Comparison of ENCODE assay signal across 8 mouse cellular contexts in genomic region chr8:83331899-83332697, GRCm38 (mm10). TPM values are rescaled to one million over a fixed set of nuclear protein-coding genes. Genes with fewer than 3 reads are reported as not detected.
DNase-seq lines count a peak whose midpoint lies in the region; ATAC-seq and TF ChIP-seq lines count a peak whose summit lies in the region.

Gene Elmod2, minus strand, starts transcription at chr8:83332486.

- H3K27me3 ChIP-seq in hindbrain, embryonic 10.5 days (ENCODE audit: insufficient read depth, poor library complexity, severe bottlenecking), result peaks cover 10% of the 10 kb centered on the region
- no peaks in the 10 kb centered on the region for H3K27me3 ChIP-seq in lung, postnatal 0 days (replicated peaks; ENCODE audit: insufficient read depth, low read length)

- peak; percentile 98 for DNase-seq in MN1 (ENCODE audit: low spot score)
- peak; percentile 95 for DNase-seq in cerebellum, adult 9-10 months
- peak; percentile 96 for DNase-seq in hindbrain, embryonic 10.5 days (ENCODE audit: low spot score)
- peak; percentile 96 for DNase-seq in layer of hippocampus, adult 9-11 months
- DNase-seq in lung, postnatal 0 days (ENCODE audit: low spot score), result peak; percentile 99
- peak; percentile 97 for DNase-seq in ovary, postnatal 14 days (ENCODE audit: low spot score)
- DNase-seq in thymus, postnatal 14 days, result peak; percentile 98

- TF ChIP-seq EP300 in lung, postnatal 0 days (IDR thresholded peaks at IDR 0.05), result no peak

- TF ChIP-seq CTCF in lung, postnatal 0 days (IDR thresholded peaks at IDR 0.05), result no peak

- H3K27ac ChIP-seq in hindbrain, embryonic 10.5 days, result peak within 1 kb of the TSS; percentile 93
- H3K27ac ChIP-seq in lung, postnatal 0 days (ENCODE audit: low read length), result peak within 1 kb of the TSS; percentile 43; the same call in 1 of the 2 replicates

- peak within 1 kb of the TSS; percentile 87 for H3K4me3 ChIP-seq in hindbrain, embryonic 10.5 days
- peak within 1 kb of the TSS; percentile 96 for H3K4me3 ChIP-seq in lung, postnatal 0 days (ENCODE audit: low read depth, low read length)

- H3K9ac ChIP-seq in lung, postnatal 0 days (replicated peaks; ENCODE audit: low read depth), result peak within 1 kb of the TSS; percentile 69

- peaks cover 14% of the 10 kb centered on the region for H3K4me1 ChIP-seq in hindbrain, embryonic 10.5 days (replicated peaks)
- no peaks in the 10 kb centered on the region for H3K4me1 ChIP-seq in lung, postnatal 0 days (ENCODE audit: insufficient read depth, low read depth, low read length)

- peaks cover 26% of the 10 kb centered on the region for H3K36me3 ChIP-seq in hindbrain, embryonic 10.5 days
- no peaks in the 10 kb centered on the region for H3K36me3 ChIP-seq in lung, postnatal 0 days (ENCODE audit: insufficient read depth, low read length)

- under 1% methylated on average over 85 of the region's 85 CpGs for WGBS in hindbrain, embryonic 10.5 days
- under 1% methylated on average over 76 of the region's 85 CpGs for WGBS in lung, postnatal 0 days

- H3K4me2 ChIP-seq in lung, postnatal 0 days (replicated peaks; ENCODE audit: low read depth, low read length), result peak within 1 kb of the TSS; percentile 94

- no peaks in the 10 kb centered on the region for H3K9me3 ChIP-seq in hindbrain, embryonic 10.5 days
- no peaks in the 10 kb centered on the region for H3K9me3 ChIP-seq in lung, postnatal 0 days (ENCODE audit: low read length)

- peak; percentile 96 for ATAC-seq in frontal cortex, adult (ENCODE audit: low TSS enrichment)
- peak; percentile 99 for ATAC-seq in lung, postnatal 0 days

RNA-seq across cellular contexts. Expression of gene Elmod2, which starts in this region (rescaled TPM):
- polyA plus RNA-seq in hindbrain, embryonic 10.5 days (2016; fragmentation: Nextera tagmentation; extraction: Ambion mirVana), result 15.6 and 21.0 TPM in 2 replicates
- 6.3 and 7.9 TPM in 2 replicates for polyA plus RNA-seq in lung, postnatal 0 days (2015; fragmentation: Nextera tagmentation; extraction: Ambion mirVana)

Comparison
In these comparisons a context has a peak if more than half of its experiments do, and no peak if none do; other contexts are left out.
1. Peak in every context shown above with its lines: DNase-seq, ATAC-seq, H3K4me3 ChIP-seq and H3K27ac ChIP-seq.